Mouse (Mus musculus): ENCODE results near the gene Kctd2. TPM values are rescaled to one million over a fixed set of nuclear protein-coding genes. Genes with fewer than 3 reads are reported as not detected.
"Not testable (repeated sequence)": the region's sequence is repeated elsewhere in the genome, so short reads cannot be mapped to it uniquely, and the experiment has no call there.

The Kctd2 gene
- 10 to 100 TPM; 69.2 to 77.4 TPM for total RNA-seq (2021)

DNA sequence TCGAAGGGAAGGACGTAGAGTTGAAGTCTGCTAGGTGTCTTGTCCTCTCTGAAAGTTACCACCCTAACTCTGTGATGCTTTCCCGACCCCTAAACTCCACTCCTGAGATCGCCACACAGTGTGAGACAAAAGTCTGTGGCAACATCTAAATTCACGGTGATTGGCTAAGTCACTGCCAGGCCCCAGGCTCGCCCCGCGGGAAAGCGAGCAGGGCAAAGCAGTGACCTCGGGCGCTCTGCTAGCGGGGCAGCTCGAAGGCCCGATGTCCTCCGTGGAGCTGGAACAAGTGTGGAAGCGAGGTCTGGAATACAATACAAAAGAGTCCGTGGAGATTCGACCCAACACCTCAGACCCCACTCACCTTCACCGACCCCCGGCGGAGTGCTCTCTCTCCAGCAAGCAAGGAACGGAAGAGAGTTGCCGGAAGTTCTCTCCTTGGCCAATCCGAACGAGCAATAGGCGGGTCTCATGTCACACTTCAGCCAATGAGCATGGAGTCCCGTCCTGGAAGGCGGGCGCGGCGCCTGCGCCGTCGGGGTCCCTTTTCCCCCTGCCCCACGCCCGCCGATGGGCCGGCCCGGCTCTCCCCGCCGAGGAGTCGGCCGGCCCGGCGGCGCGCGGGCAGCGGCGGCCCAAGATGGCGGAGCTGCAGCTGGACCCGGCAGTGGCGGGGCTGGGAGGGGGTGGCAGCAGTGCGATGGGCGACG lies at the start of gene Kctd2, which contains the start of gene Atp5h:
Gene Kctd2, plus strand, starts transcription at position 598 of the 707 bp plus-strand sequence.
Gene Atp5h, minus strand, starts transcription at position 432 of the 707 bp plus-strand sequence.
- peak; percentile 93 to 96 for DNase-seq

- no peak for DNase-seq
These were observed 49.6 kb upstream of the Kctd2 start for GRCm38 (mm10) chr11:115370368-115370767.

DNA sequence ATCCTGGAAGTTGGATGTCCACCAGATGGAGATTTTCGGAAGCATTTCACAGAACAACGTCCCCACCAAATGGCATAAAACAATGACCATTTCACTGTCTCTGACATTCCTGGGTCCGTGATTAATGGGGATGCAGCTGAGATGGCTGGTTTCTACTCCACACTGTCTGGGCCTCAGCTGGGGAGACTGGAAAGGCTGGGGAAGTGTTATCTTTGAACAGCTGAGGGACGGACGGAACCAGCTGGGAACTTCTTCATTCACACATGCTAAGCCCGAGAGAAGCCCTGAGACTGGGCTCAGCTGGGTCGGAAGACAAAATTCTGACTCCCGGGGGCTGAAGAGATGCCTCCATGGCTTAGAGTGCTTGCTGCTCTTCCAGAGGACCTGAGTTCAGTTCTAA lies 48.6 kb upstream of the Kctd2 start:
- no peak for DNase-seq

DNA sequence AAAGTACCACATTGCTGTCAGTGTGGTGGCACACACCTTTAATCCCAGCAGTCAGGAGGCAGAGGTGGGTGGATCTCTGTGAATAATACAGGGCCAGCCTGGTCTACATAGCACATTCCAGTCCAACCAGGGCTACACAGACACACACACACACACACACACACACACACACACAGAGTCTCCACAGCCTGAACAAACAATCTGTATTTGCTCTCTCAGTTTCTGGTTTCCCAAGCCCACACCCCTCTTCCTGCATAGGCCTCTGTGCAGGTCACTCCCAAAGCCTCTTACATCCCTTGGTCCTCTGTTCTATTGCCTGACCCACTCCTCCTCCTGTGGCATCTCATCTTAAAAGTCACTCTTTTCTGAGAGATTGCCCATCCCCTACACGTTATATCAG lies 47.9 kb upstream of the Kctd2 start:
- DNase-seq = no peak

DNA sequence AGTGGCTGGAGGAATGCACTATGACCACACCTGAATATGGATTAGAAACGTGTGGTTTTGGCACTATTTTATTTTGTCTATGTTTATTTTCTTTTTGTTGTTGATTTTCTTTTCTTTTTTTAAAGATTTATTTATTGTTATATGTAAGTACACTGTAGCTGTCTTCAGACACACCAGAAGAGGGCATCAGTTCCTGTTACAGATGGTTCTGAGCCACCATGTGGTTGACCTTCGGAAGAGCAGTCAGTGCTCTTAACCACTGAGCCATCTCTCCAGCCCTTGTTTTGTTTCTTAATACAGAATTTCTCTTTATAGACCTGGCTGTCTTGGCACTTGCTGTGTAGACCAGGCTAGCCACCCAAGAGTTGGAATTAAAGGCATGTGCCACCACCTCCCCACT lies 47.2 kb upstream of the Kctd2 start:
- DNase-seq = no peak

DNA sequence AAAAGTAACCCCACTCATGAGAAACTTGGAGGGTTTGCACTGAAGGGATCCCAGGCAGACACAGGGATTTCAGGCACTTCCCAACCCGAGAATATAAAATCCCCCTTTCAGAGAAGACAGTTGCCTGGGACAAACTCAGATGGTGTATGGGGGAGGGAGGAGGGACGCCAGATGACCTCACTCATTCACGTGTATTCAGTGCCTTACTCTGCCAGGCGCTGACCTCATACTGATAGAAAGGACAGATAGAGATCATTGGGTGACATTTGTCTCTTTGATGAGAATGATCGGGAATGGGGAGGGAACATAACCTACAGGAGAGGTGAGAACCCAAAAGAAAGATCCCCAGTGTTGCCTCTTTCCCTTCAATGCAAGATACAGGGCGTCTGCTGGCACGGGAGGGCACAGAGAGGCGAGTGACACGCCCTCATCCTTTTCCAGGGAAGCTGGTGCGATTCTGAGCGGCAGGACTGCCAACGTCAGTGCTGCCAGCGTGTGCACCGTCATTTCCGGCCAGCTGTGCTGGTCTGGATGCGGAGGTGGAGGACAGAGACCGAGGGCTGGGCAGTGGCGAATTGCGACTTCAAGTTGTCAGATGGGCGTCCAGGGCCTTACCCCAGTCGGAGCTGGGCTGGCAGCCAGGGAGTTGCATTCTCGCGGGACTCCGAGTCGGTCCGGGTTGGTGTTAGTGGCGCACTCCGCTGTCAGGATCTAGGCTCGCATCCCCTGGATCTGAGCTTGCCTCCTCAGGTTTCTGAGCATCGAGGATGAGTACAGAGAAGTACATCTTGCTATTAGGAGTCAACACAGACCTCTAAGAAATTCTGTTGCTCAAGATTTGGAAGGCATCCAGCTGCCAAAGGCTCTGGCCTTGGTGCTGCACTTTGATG lies 45.9 kb upstream of the Kctd2 start:
- peak; percentile 69 to 75 for DNase-seq

- peak; percentile 52 to 63 for DNase-seq
These were observed 45.1 kb upstream of the Kctd2 start for GRCm38 (mm10) chr11:115374695-115375425.

DNA sequence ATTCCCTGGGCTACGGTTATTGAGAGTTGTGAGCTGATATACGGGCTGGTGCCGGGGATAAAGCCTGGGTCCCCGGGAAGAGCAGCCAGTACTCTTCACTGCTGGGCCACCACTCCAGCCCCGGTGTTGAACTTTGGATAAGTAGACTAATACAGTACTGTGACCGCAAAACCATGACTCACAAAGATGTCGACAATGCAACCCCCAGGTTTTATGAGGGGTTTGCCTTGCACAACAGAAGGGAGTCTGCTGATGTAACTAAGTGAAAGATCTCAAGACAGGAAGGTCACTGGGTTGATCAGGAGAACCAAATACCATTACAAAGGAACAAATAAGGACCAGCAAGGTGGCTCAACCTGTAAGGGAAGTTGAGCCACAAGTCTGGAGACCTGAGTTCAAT lies 43.2 kb upstream of the Kctd2 start:
- no peak for DNase-seq

- no peak for DNase-seq
These were observed 42.7 kb upstream of the Kctd2 start for GRCm38 (mm10) chr11:115377254-115377653.

DNA sequence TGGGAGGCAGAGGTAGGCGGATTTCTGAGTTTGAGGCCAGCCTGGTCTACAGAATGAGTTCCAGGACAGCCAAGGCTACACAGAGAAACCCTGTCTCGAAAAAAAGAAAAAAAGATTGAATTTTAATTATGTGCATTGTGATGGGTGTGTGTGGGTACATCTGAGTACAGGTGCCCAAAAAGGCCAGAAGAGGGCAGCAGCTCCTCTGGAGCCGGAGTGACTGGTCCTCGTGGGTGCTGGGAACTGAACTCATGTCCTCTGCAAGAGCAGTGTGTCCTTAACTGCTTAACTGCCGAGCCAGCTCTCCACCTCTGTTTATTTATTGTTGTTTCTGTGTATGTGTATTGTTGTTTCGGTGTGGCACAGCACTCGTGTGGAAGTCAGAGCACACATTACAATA lies 42.1 kb upstream of the Kctd2 start:
- no peak for DNase-seq

DNA sequence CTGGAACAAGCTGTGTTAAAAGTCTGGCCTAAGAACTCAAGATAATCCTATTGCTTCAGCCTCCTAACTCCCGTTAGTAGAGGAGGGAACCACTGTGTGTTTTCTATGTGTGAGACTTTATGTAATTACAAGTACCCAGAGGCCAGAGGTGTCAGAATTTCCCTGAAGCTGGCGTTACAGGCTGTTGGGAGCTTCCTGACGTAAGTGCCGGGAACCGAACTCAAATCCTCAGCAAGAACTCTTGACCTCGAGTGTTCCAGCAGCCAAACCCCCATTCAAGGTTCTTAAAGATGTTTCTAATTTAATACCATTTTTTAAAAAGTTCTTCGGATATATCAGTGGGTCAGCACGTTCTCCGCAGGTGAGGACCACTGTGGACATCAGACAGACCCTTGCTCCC lies 38.7 kb upstream of the Kctd2 start:
- no peak for DNase-seq

DNA sequence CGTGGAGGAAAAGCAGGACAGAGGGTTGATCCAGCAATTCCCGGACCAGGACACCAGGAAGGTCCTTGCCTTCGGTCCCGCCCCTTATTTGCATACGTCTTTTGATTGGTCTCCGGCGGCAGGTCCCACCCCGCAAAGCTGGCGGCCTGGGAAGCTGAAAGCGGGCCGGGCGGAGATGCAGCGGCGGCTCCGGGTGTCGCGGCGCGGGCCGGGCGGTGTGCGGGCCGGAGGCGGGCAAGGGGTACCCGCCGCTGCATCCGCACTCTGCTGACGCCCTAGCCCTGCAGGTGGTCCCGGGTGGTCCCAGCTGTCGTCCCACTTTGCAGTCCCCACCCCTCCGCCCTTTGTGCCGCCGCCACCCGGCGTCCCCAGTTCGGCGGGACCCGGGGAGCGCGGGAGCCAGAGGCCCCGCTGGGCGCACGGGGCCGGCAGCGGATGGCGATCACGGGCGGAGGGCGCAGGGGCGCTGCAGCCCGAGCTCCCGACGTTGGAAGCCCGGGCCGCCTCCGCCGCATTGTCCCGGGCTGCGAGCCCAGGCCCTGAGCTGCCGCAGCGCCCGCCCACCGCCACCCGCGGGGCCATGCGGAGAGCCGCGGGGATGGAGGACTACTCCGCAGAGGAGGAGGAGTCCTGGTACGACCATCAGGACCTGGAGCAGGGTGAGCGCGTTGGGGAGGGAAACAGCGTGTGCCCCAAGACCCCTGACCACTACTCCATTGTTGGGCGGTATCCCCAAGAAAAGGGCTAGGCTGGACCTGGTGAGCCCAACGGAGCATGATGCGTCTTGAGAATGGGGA lies 38.0 kb upstream of the Kctd2 start, which contains the start of gene Cdr2l:
Gene Cdr2l, plus strand, starts transcription at position 174 of the 797 bp plus-strand sequence.
- DNase-seq = peak; percentile 86 to 87

- DNase-seq = no peak
These were observed 37.0 kb upstream of the Kctd2 start for GRCm38 (mm10) chr11:115382891-115383290.

- DNase-seq = peak in 1 of 2 experiments; percentile 56
These were observed 36.0 kb upstream of the Kctd2 start for GRCm38 (mm10) chr11:115383701-115384474.

GRCm38 (mm10) chr11:115384587-115384986 lies 35.3 kb upstream of the Kctd2 start:
- DNase-seq = no peak

DNA sequence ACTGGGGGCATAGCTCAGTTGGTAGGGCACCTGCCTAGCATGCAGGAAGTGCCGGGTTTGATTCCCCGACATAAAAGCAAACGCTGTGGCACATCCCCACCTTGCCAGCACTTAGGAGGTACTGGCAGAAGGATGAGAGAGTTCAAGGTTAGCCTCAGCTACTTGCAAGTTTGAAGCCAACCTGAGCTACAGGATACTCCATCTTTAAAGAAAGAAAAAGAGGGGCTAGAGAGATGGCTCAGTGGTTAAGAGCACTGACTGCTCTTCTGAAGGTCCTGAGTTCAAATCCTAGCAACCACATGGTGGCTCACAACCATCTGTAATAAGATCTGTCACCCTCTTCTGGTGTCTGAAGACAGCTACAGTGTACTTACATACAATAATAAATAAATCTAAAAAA lies 33.1 kb upstream of the Kctd2 start:
- not testable (repeated sequence) for DNase-seq

GRCm38 (mm10) chr11:115391358-115391757 lies 28.6 kb upstream of the Kctd2 start:
- DNase-seq = no peak

- DNase-seq = no peak
These were observed 26.1 kb upstream of the Kctd2 start for GRCm38 (mm10) chr11:115393721-115394325.

DNA sequence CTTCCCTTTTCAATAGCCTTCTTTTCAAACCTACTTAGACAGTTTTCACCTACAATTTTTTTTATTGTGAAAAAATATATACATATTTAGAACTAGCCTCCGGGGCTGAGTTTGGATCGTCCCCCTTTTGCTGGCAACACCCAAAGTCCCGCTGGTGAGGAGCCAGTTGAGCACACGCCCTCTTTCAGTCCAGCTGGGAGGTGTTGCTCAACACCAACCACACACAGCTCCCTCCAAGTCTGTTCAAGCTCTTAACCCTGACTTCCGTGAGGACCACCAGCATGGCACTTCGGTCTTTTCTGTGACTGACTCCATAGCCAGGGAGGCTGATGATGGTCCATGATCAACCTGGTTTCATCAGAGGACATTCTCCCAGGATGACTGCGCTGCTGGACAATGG lies 21.8 kb upstream of the Kctd2 start:
- no peak for DNase-seq

DNA sequence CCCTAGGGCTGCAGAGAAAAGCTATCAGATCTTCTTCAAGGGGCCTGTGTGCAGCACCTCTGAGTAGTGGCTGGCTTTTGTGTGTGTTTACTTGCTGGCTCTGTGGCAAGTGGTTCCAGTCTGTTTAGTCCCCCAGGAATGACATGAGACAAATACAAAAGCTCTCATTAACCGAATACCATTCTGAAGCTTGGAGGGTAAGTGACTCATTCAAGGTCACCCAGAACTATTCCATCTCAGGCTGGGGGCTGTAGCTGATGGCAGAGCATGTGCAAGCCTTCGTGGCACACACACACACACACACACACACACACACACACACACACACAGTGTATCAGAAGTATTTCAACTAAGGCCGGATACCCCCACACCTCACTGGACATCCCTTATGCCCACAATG lies 19.8 kb upstream of the Kctd2 start:
- DNase-seq = no peak

Measured in layer of hippocampus, postnatal 36 days (tissue).